Mouse (Mus musculus): ENCODE data around the gene Ica1. TPM values are rescaled to one million over a fixed set of nuclear protein-coding genes. Genes with fewer than 3 reads are reported as not detected.

The Ica1 gene
- 96.7 and 99.0 TPM in 2 replicates for polyA plus RNA-seq (2012; rRNA removed)

- H3K27me3 ChIP-seq (ENCODE audit: control insufficient read depth, insufficient read depth, low read length), result no peaks in the 10 kb centered on the region; the same call in 1 of the 2 replicates
- peak within 1 kb of the TSS; percentile 93 for H3K4me3 ChIP-seq (ENCODE audit: control insufficient read depth, low read depth, low read length)
- H3K27ac ChIP-seq (ENCODE audit: control insufficient read depth, insufficient read depth, low read depth, low read length), result no peak within 1 kb of the TSS; the same call in 1 of the 2 replicates
- TF ChIP-seq POLR2A (IDR thresholded peaks at IDR 0.05; ENCODE audit: control insufficient read depth, low read depth, low read length) (peak; percentile 82; the same call in 1 of the 2 replicates), CTCF (IDR thresholded peaks at IDR 0.05; ENCODE audit: control insufficient read depth, insufficient read depth, insufficient replicate concordance, low read depth, low read length) (no peak)
- peaks cover 2% of the 10 kb centered on the region for H3K4me1 ChIP-seq (ENCODE audit: control insufficient read depth, insufficient read depth, low read length)
- H3K36me3 ChIP-seq (ENCODE audit: control insufficient read depth, insufficient read depth, low read length), result no peaks in the 10 kb centered on the region
Measured at GRCm38 (mm10) chr6:8778296-8778649, at the start of gene Ica1. Gene Ica1, minus strand, starts transcription at chr6:8778488.

DNA sequence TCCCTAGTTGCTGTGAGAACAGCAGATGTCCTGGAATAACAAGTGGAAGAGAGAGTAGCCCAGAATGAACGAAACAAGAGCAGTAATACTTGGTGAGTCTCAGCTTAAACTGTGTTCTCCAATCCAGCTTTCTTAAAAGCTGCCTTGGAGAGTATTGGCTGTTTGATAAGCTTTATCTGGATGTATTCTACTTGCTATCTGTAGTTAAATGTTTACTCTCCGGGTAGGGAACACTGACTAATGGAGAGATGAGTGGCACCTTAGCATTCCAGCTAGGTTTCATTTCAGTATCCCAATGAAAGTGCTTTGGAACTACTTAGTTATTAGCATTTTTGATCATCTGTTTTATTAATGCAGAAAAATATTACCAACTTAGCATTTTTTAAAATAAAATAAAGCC lies 41.6 kb upstream of the Ica1 start:
- Histone ChIP-seq H3K4me3 (ENCODE audit: control insufficient read depth, low read depth, low read length) (no peak overlapping the region), H3K4me1 (ENCODE audit: control insufficient read depth, insufficient read depth, low read length) (no peaks in the 10 kb centered on the region), H3K36me3 (ENCODE audit: control insufficient read depth, insufficient read depth, low read length) (no peaks in the 10 kb centered on the region), H3K27ac (ENCODE audit: control insufficient read depth, insufficient read depth, low read depth, low read length) (no peak overlapping the region), H3K27me3 (ENCODE audit: control insufficient read depth, insufficient read depth, low read length) (no peaks in the 10 kb centered on the region)
- TF ChIP-seq POLR2A (IDR thresholded peaks at IDR 0.05; ENCODE audit: control insufficient read depth, low read depth, low read length) (no peak), CTCF (IDR thresholded peaks at IDR 0.05; ENCODE audit: control insufficient read depth, insufficient read depth, insufficient replicate concordance, low read depth, low read length) (no peak)

- Histone ChIP-seq H3K4me3 (ENCODE audit: control insufficient read depth, low read depth, low read length) (no peak overlapping the region), H3K27me3 (ENCODE audit: control insufficient read depth, insufficient read depth, low read length) (no peaks in the 10 kb centered on the region), H3K36me3 (ENCODE audit: control insufficient read depth, insufficient read depth, low read length) (no peaks in the 10 kb centered on the region), H3K27ac (ENCODE audit: control insufficient read depth, insufficient read depth, low read depth, low read length) (no peak overlapping the region), H3K4me1 (ENCODE audit: control insufficient read depth, insufficient read depth, low read length) (no peaks in the 10 kb centered on the region)
- TF ChIP-seq POLR2A (IDR thresholded peaks at IDR 0.05; ENCODE audit: control insufficient read depth, low read depth, low read length), result no peak
- no peak for TF ChIP-seq CTCF (IDR thresholded peaks at IDR 0.05; ENCODE audit: control insufficient read depth, insufficient read depth, insufficient replicate concordance, low read depth, low read length)
Measured at GRCm38 (mm10) chr6:8814332-8815002, 36.2 kb upstream of the Ica1 start.

- no peak overlapping the region for H3K4me3 ChIP-seq (ENCODE audit: control insufficient read depth, low read depth, low read length)
- no peak overlapping the region for H3K27ac ChIP-seq (ENCODE audit: control insufficient read depth, insufficient read depth, low read depth, low read length)
- no peaks in the 10 kb centered on the region for H3K36me3 ChIP-seq (ENCODE audit: control insufficient read depth, insufficient read depth, low read length)
- H3K27me3 ChIP-seq (ENCODE audit: control insufficient read depth, insufficient read depth, low read length), result no peaks in the 10 kb centered on the region
- H3K4me1 ChIP-seq (ENCODE audit: control insufficient read depth, insufficient read depth, low read length), result no peaks in the 10 kb centered on the region
- TF ChIP-seq CTCF (IDR thresholded peaks at IDR 0.05; ENCODE audit: control insufficient read depth, insufficient read depth, insufficient replicate concordance, low read depth, low read length) (no peak), POLR2A (IDR thresholded peaks at IDR 0.05; ENCODE audit: control insufficient read depth, low read depth, low read length) (no peak)
Measured at GRCm38 (mm10) chr6:8802561-8803150, 24.4 kb upstream of the Ica1 start.

- H3K27me3 ChIP-seq (ENCODE audit: control insufficient read depth, insufficient read depth, low read length), result no peaks in the 10 kb centered on the region
- H3K27ac ChIP-seq (ENCODE audit: control insufficient read depth, insufficient read depth, low read depth, low read length), result no peak overlapping the region
- no peaks in the 10 kb centered on the region for H3K36me3 ChIP-seq (ENCODE audit: control insufficient read depth, insufficient read depth, low read length)
- TF ChIP-seq CTCF (IDR thresholded peaks at IDR 0.05; ENCODE audit: control insufficient read depth, insufficient read depth, insufficient replicate concordance, low read depth, low read length) (no peak), POLR2A (IDR thresholded peaks at IDR 0.05; ENCODE audit: control insufficient read depth, low read depth, low read length) (no peak)
- H3K4me1 ChIP-seq (ENCODE audit: control insufficient read depth, insufficient read depth, low read length), result peaks cover 2% of the 10 kb centered on the region
- H3K4me3 ChIP-seq (ENCODE audit: control insufficient read depth, low read depth, low read length), result no peak overlapping the region; the same call in 1 of the 2 replicates
Measured at GRCm38 (mm10) chr6:8792385-8792784, 14.1 kb upstream of the Ica1 start.

GRCm38 (mm10) chr6:8791781-8792180 lies 13.5 kb upstream of the Ica1 start:
- no peak overlapping the region for H3K27ac ChIP-seq (ENCODE audit: control insufficient read depth, insufficient read depth, low read depth, low read length)
- H3K4me3 ChIP-seq (ENCODE audit: control insufficient read depth, low read depth, low read length), result no peak overlapping the region
- no peaks in the 10 kb centered on the region for H3K27me3 ChIP-seq (ENCODE audit: control insufficient read depth, insufficient read depth, low read length)
- TF ChIP-seq CTCF (IDR thresholded peaks at IDR 0.05; ENCODE audit: control insufficient read depth, insufficient read depth, insufficient replicate concordance, low read depth, low read length) (no peak), POLR2A (IDR thresholded peaks at IDR 0.05; ENCODE audit: control insufficient read depth, low read depth, low read length) (no peak)
- H3K36me3 ChIP-seq (ENCODE audit: control insufficient read depth, insufficient read depth, low read length), result no peaks in the 10 kb centered on the region
- peaks cover 2% of the 10 kb centered on the region for H3K4me1 ChIP-seq (ENCODE audit: control insufficient read depth, insufficient read depth, low read length)

- H3K27me3 ChIP-seq (ENCODE audit: control insufficient read depth, insufficient read depth, low read length), result no peaks in the 10 kb centered on the region; the same call in 1 of the 2 replicates
- TF ChIP-seq POLR2A (IDR thresholded peaks at IDR 0.05; ENCODE audit: control insufficient read depth, low read depth, low read length) (no peak), CTCF (IDR thresholded peaks at IDR 0.05; ENCODE audit: control insufficient read depth, insufficient read depth, insufficient replicate concordance, low read depth, low read length) (no peak)
- no peak overlapping the region for H3K27ac ChIP-seq (ENCODE audit: control insufficient read depth, insufficient read depth, low read depth, low read length)
- H3K4me1 ChIP-seq (ENCODE audit: control insufficient read depth, insufficient read depth, low read length), result peaks cover 2% of the 10 kb centered on the region
- H3K36me3 ChIP-seq (ENCODE audit: control insufficient read depth, insufficient read depth, low read length), result no peaks in the 10 kb centered on the region
- H3K4me3 ChIP-seq (ENCODE audit: control insufficient read depth, low read depth, low read length), result peak overlapping the region; percentile 78; the same call in 1 of the 2 replicates
Measured at GRCm38 (mm10) chr6:8780618-8781017, 2.3 kb upstream of the Ica1 start.
